Mouse (Mus musculus): ENCODE measurements at regions not wholly inside any gene's neighbourhood (a gene's known extent, or its start where the extent isn't known, plus 50 kb on each side); places are given as distances from the start of the nearest gene placed in this dataset.

- ATAC-seq (ENCODE audit: extremely low read depth, insufficient number of reproducible peaks, low FRiP score, poor library complexity, severe bottlenecking): no peak
Observed at GRCm38 (mm10) chr14:76633170-76633569, 76.5 kb upstream of the Serp2 start.

- no peak for ATAC-seq (ENCODE audit: extremely low read depth, insufficient number of reproducible peaks, low FRiP score, poor library complexity, severe bottlenecking)
Observed at GRCm38 (mm10) chr14:76632763-76633162, 76.1 kb upstream of the Serp2 start.

GRCm38 (mm10) chr14:76631740-76632139 is 75.1 kb upstream of the Serp2 start:
- ATAC-seq (ENCODE audit: extremely low read depth, insufficient number of reproducible peaks, low FRiP score, poor library complexity, severe bottlenecking): no peak

DNA sequence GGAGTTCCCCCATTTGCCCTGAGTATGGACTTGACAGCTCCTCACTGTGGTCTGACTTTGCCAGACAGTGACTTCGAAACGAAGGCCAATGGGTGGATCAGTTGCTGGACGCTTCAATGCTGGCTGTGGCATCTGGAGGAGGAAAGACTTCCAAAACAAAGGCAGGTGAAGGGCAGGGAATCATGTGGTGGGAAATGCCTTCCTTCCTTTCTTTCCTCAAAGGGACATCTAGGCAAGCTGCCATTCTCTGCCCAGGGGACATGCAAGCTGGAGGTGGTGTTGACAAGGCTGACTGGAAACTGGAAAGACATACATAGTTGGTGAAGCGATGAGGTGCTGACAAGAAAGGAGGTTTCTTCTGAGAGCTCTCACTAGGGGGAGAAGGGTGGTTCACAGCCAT is 74.5 kb upstream of the Serp2 start:
- ATAC-seq (ENCODE audit: extremely low read depth, insufficient number of reproducible peaks, low FRiP score, poor library complexity, severe bottlenecking): no peak

DNA sequence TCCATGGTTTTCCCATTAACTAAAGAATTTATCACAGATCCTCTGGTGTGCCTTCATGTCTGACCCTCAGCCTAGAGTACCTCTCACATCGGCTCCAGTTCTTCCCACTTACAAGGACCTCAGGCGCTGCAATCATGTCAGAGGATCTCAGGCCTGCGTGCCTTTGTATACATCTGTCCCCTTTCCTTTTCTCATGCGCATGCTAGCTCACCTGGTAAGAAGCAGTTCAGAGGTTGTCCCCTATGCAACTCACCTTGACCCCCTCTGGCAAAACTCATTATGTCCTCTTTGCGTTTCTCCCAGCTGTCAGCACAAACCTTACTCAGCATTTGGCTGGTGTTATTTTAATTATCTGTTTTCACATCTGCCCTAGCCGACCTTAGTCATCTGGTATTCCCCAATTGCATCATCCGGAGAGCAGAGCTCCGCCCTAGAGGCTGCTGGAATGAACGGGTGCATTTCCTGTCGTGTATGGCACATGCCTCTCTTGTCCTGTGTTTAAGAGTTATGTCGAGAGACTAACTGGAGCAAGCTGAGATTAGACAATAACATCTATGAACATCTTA is 73.3 kb upstream of the Serp2 start:
- ATAC-seq (ENCODE audit: extremely low read depth, insufficient number of reproducible peaks, low FRiP score, poor library complexity, severe bottlenecking): no peak

GRCm38 (mm10) chr14:76628182-76628892 is 71.6 kb upstream of the Serp2 start:
- no peak for ATAC-seq (ENCODE audit: extremely low read depth, insufficient number of reproducible peaks, low FRiP score, poor library complexity, severe bottlenecking)

GRCm38 (mm10) chr14:76625589-76626368 is 69.1 kb upstream of the Serp2 start:
- ATAC-seq (ENCODE audit: extremely low read depth, insufficient number of reproducible peaks, low FRiP score, poor library complexity, severe bottlenecking): no peak

DNA sequence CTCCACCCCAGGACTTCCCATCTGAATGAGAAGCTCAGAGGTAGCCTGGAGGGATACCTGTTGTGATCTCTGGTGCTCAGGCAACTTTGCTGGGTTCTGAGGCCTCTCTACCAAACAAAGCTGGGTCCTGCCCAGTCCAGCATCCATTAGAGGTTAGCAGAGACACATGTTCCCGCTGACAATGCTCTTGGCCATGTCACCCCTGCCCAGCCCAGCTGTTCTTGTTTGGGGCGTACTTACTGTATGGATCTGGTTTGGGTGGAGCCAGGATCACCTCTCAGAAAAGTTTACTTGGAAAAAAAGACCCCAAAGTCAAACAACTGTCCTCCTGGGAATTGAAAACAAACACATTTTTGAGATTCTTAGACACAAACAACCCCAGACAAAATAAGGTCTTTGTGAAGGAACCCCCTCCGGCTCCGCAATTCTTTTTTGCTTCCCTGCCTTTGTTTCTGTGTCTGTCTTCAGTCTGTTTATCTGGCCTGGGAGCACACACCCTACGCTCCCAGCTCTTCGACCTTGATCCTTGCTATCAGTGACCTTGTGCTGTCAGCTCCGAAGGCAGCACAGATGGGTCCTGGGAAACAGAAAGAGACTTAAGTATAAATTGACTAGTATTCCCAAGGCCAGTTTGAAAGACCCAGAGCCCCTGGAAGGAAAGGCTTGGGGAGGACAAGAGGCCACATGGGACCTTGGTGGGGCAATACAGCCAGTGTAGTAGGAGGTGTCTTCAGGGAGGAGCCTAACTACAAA is 68.1 kb upstream of the Serp2 start:
- no peak for ATAC-seq (ENCODE audit: extremely low read depth, insufficient number of reproducible peaks, low FRiP score, poor library complexity, severe bottlenecking)

DNA sequence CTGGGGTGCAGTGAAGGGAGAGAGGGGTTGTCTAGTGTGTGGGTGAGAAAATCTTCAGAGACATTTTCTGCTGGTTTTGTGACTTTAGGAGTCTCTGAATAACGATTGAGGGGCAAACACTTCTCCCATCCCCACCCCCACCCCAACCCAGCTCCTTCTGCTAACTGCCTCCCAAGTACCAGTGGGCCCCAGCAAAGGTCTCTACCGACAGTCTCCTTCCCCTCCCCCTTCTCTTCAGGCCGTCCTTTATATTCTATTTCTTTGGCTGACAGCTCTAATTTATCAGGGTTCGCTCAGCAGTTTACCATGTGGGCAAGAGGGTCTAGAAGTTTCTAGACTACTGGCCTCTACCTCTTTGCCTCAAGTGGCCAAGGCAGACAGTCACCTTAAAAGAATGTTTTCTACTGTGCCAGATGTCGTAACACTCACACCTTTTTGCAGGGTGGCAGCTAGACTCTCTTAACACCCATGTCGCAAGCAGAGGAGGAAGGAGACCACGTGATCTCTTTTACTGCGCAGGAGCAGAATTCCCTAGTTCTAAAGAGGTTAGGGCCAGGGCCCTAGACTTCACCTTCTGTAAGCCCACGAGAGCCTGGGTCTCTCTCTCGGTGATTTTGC is 66.8 kb upstream of the Serp2 start:
- ATAC-seq (ENCODE audit: extremely low read depth, insufficient number of reproducible peaks, low FRiP score, poor library complexity, severe bottlenecking): no peak

GRCm38 (mm10) chr14:76622634-76623291 is 66.1 kb upstream of the Serp2 start:
- no peak for ATAC-seq (ENCODE audit: extremely low read depth, insufficient number of reproducible peaks, low FRiP score, poor library complexity, severe bottlenecking)

- no peak for ATAC-seq (ENCODE audit: extremely low read depth, insufficient number of reproducible peaks, low FRiP score, poor library complexity, severe bottlenecking)
Observed at GRCm38 (mm10) chr14:76619038-76619409, 62.3 kb upstream of the Serp2 start.

DNA sequence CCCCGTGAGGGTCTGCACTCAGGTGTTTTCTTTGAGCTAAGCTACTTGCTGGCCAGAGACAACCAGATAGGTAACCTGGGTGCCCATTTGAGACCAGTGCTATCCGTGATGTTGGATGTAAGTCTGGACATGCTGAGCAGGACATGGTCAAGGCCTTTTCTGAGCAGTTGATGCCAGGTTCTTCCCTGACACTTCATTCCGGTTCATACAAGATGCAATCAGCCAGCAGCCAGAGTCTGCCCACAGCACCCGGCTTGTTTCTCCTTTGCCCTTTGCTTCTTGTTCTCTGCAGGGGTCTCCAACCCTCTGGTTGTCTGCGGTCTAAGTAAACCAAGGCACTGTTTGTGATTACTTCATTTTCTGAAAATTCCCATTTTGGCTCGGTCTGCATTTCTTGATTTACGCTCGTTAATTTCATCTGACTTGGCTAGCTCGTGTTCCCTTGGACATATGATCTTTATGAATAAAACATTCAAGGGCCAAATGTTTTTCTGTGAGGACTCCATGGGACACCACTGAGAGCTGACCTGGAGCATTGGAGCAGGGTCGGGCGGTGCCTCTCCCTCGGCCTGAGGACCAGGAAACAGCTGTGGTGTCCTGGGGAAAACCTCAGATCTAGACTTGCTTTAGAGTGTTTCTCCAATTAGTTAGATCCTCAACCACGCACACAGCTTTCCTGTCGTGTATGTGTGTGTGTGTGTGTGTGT is 61.8 kb upstream of the Serp2 start:
- no peak for ATAC-seq (ENCODE audit: extremely low read depth, insufficient number of reproducible peaks, low FRiP score, poor library complexity, severe bottlenecking)

GRCm38 (mm10) chr14:76617889-76618288 is 61.2 kb upstream of the Serp2 start:
- no peak for ATAC-seq (ENCODE audit: extremely low read depth, insufficient number of reproducible peaks, low FRiP score, poor library complexity, severe bottlenecking)

GRCm38 (mm10) chr14:76617447-76617846 is 60.8 kb upstream of the Serp2 start:
- no peak for ATAC-seq (ENCODE audit: extremely low read depth, insufficient number of reproducible peaks, low FRiP score, poor library complexity, severe bottlenecking)

- no peak for ATAC-seq (ENCODE audit: extremely low read depth, insufficient number of reproducible peaks, low FRiP score, poor library complexity, severe bottlenecking)
Observed at GRCm38 (mm10) chr14:76616367-76616683, 59.6 kb upstream of the Serp2 start.

- ATAC-seq (ENCODE audit: extremely low read depth, insufficient number of reproducible peaks, low FRiP score, poor library complexity, severe bottlenecking): no peak
Observed at GRCm38 (mm10) chr14:76615603-76616366, 59.1 kb upstream of the Serp2 start.

DNA sequence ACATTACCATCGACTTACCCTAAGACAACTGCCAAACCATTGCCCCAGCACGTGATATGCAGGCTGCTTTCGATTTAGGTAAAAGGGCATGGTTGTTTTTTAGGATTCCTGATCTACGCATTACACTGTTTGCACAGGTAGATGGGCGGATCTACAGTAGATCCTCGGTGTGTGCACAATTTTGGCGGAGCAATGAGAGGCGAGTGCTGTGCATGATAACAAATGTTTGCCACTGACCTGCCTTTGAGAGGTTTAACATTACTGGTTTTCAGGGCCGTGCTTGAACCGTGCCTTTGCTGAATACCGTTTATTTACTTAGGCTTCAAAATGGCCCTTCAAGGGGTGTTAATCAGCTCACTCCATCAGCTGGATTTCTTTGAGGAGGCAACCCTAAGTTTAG is 58.5 kb upstream of the Serp2 start:
- ATAC-seq (ENCODE audit: extremely low read depth, insufficient number of reproducible peaks, low FRiP score, poor library complexity, severe bottlenecking): no peak

DNA sequence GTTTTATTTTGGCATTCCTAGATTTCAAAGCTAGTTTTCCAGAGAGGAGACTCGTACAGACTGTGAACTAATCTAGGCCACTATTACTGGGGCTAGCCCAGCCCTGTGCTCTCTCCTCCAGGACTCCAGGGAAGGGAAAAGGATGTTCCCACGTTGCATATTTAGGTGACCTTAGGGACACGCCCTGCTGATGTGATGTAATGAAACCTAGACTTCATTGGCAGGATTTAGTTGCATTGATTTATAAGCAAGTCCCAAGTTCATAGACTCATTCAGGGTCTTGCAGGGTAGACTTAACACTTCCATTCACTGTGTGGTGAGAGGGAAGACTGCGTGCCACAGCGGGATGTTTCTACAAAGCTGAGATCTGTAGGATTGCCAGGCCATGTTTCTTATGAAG is 58.0 kb upstream of the Serp2 start:
- no peak for ATAC-seq (ENCODE audit: extremely low read depth, insufficient number of reproducible peaks, low FRiP score, poor library complexity, severe bottlenecking)
